Comparison of ENCODE assay signal across 22 mouse cellular contexts in genomic region chr6:66472697-66473096, GRCm38 (mm10).
DNase-seq lines count a peak whose midpoint lies in the region; ATAC-seq lines count a peak whose summit lies in the region.
"Had no signal": no experiment of that assay in that cellular context is flagged by ENCODE, and none has a peak within 500 bp of the region (broad histone marks: within the 10 kb centered on the region; RNA-seq: fewer than 3 reads in every experiment).

No protein-coding gene starts in this region.

- H3K9me3 ChIP-seq in embryonic facial prominence, embryonic 10.5 days, result no peaks in the 10 kb centered on the region
- H3K9me3 ChIP-seq: embryonic facial prominence, embryonic 12.5 days; forebrain, embryonic 13.5 days; forebrain, embryonic 15.5 days; G1E had no signal

- H3K4me1 ChIP-seq in embryonic facial prominence, embryonic 10.5 days, result 0 out of 2 replicates have a peak, but pooled peaks cover 5% of the 10 kb centered on the region
- H3K4me1 ChIP-seq: embryonic facial prominence, embryonic 12.5 days; forebrain, embryonic 13.5 days; forebrain, embryonic 15.5 days had no signal

- no peaks in the 10 kb centered on the region for H3K36me3 ChIP-seq in embryonic facial prominence, embryonic 10.5 days (replicated peaks)
- H3K36me3 ChIP-seq: embryonic facial prominence, embryonic 12.5 days; forebrain, embryonic 15.5 days; G1E had no signal

- H3K4me3 ChIP-seq in embryonic facial prominence, embryonic 10.5 days, result no peak overlapping the region
- H3K4me3 ChIP-seq: embryonic facial prominence, embryonic 12.5 days; forebrain, embryonic 13.5 days; forebrain, embryonic 15.5 days had no signal

- H3K27me3 ChIP-seq in embryonic facial prominence, embryonic 10.5 days (replicated peaks; ENCODE audit: low read depth, poor library complexity, severe bottlenecking), result no peaks in the 10 kb centered on the region
- H3K27me3 ChIP-seq: embryonic facial prominence, embryonic 12.5 days; forebrain, embryonic 13.5 days; forebrain, embryonic 15.5 days had no signal

- peak; percentile 63 for ATAC-seq in CD4-positive, CD25-positive, alpha-beta regulatory T cell, adult 4 months
- peak; percentile 30 for ATAC-seq in activated CD4-positive, CD25-positive, alpha-beta regulatory T cell, adult 4 months
- peak; percentile 45 for ATAC-seq in inflammation-experienced regulatory T-cells, adult 6 months
- ATAC-seq: forebrain, embryonic 13.5 days; forebrain, embryonic 15.5 days; forebrain, postnatal 0 days; Patski had no signal

- no peak for DNase-seq in lung, postnatal 4 days
- DNase-seq in embryonic facial prominence, embryonic 10.5 days (ENCODE audit: low spot score), result no peak
- DNase-seq: adrenal gland, adult 2 months; adrenal gland, postnatal 10 days; adrenal gland, postnatal 25 days; B cell, adult 2 months; cerebellum, adult 11 months; cerebellum, adult 18-20 months; cerebellum, adult 8-10 months; cerebellum, adult 9-11 months; cerebellum, postnatal 14 days; cerebellum, postnatal 36 days; embryo, embryonic 11 days; forebrain, postnatal 0 days had no signal

- H3K27ac ChIP-seq in embryonic facial prominence, embryonic 10.5 days (replicated peaks), result no peak overlapping the region
- H3K27ac ChIP-seq: embryonic facial prominence, embryonic 12.5 days; forebrain, embryonic 13.5 days; forebrain, embryonic 15.5 days had no signal

- 87% methylated on average over 4 of the region's 4 CpGs for WGBS in embryonic facial prominence, embryonic 10.5 days
